Mouse (Mus musculus) 416B (cell line): ENCODE measurements around the gene Kcnc1.

ENCODE experiments used
- DNase-seq: peaks from one replicate; pipeline ENCODE4 v3.0.0; 2011; ENCODE audit warnings: low read depth

Gene Kcnc1

DNA sequence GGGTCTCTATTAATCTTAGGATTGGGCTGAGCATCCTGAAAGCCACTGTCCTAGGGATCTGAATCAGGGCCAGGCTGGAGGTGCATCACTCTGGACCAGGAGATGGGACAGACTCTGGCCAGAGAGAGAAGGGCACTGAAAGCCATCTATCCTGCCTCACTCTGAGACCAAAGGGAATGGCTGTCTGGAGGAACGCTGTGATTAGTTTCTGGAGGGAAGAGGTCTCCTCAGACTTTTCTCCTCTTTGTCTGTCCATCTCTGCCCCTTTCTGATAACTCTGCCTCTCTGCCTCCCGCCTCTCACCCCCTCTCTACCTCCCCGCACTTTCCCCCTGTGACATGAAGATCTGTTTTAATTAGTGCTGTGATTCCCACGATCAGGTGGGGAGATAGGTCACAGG is 1.4 kb upstream of the Kcnc1 start:
- no peak for DNase-seq

DNA sequence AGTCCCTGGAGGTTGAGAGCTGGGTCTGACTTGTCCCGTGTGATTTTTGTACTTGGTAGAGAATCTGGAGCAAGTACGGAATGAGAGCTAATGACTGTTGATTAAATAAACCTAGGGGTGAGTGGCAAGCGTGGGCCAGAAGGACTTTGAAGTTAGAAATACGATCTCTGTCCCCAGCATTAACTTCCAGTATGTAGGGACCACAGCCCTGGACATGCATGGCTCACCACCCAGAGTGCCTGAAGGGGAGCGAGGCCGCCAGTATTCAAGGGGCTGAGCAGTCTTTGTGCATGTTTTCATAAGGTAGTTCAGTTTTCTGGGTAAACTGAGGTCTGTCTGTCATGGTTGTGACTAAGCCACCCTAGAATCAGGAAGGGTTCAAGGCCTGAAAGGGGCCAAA is 726 bp upstream of the Kcnc1 start:
- no peak for DNase-seq

GRCm38 (mm10) chr7:46396928-46397731 is 833 bp downstream of the Kcnc1 start:
- DNase-seq, result no peak

DNA sequence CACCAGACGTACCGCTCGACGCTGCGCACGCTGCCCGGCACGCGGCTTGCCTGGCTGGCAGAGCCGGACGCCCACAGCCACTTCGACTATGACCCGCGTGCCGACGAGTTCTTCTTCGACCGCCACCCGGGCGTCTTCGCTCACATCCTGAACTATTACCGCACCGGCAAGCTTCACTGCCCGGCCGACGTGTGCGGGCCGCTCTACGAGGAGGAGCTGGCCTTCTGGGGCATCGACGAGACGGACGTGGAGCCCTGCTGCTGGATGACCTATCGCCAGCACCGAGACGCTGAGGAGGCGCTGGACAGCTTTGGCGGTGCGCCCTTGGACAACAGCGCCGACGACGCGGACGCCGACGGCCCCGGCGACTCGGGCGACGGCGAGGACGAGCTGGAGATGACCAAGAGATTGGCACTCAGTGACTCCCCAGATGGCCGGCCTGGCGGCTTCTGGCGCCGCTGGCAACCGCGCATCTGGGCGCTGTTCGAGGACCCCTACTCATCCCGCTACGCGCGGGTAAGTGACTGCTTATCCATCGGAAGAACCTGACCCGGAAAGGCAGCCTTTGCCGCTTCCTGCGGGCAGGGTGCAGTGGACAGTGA is 1.5 kb downstream of the Kcnc1 start:
- DNase-seq, result no peak

DNA sequence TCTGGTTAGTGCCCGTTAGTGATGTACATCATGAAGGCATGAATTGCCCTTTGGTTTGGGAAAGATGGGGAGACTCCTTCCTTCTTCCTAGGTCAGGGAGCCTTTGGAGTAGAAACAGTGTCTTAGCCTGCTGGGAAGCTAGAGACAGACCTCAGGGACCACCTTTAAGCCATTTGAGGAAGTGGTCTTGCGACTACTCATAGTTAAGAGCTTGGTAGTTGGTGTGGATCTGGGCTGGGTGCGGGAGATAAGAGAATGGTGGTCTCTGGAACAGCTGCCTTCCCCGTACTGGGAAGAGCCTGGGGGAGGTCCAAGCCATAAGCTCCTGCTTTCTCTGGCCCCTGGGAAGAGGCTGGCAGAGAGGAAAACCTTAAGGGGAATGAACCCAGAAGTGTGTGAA is 2.3 kb downstream of the Kcnc1 start:
- DNase-seq, result peak; percentile 26

- DNase-seq, result no peak
Observed at GRCm38 (mm10) chr7:46399676-46400075, 3.4 kb downstream of the Kcnc1 start.

DNA sequence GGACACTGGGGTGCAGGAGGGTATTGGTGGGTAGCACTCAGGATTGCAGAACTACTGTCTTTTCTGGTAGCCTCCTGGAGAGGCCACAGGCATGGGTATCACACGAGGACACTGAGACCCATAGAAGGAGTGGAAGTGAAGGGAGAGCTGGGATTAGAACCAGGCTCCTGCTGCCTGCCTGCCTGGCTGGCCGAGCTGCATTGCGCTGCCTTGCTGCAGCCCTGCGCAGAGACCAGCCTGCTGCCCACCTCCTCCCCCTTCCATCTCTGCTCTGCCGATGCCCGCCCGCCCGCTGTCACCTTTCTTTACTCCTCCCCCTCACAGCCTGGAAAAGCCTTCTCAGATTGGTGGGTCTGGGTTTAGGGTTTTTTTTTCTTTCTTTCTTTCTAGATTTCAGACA is 4.0 kb downstream of the Kcnc1 start:
- no peak for DNase-seq

DNA sequence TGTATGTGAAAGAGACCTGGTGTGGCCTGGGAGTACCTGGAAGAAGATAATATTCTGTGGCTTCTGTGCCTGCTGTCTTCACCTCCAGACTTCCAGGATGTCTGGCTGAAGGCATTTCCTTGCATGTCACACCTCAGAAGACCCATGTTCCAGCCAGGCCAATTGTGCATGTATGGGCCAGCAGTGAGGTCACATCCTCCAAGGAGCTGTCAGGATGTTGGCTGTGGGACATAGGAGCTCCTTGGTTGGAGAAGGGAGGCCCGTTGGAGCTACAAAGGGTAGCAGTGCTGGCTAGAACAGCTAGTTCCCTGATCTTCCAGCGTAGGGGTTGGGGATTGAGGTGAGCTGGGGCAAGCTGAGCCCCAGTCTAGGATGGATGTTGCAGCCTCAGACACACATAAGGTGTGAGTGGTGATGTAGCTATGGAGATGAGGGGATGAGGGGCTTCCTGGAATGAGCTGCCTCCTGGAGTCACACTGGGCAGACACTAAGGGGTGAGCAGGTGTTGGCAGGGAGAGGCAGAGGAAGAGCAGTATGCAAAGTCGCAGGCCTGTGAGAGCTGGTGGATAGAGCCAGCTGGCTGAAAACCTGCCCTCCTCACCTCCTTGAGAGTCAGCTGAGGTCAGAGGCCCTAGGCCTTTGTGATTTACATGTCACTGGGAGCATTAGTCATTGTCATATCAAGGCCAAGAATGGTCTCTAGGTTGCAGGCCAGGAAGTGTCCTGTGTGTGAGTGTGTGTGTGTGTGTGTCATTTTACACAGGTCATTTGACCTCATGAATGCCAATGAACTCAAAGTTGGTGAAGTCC is 5.3 kb downstream of the Kcnc1 start:
- peak; percentile 58 for DNase-seq

- DNase-seq, result no peak
Observed at GRCm38 (mm10) chr7:46403616-46404485, 7.6 kb downstream of the Kcnc1 start.

GRCm38 (mm10) chr7:46404756-46405155 is 8.5 kb downstream of the Kcnc1 start:
- no peak for DNase-seq

DNA sequence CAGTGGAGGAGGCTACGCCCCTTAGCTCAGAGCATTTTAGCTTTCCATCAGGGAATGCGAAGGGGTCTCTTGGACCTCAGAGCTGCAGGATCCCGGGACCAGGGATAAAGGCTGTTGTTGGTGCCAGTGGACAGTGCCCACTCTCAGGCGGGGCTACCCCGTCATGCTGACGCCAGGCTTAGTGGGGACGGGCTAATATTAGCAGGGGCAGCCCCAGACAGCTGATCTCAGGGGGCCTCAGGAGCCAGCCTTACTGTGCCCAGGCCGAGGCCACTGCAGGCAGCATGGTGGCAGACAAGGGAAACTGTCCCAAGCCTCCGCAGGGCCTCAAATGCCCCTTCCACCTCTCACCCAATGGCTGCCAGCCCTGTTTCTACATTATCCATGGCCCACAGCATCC is 12.3 kb downstream of the Kcnc1 start:
- DNase-seq, result no peak

DNA sequence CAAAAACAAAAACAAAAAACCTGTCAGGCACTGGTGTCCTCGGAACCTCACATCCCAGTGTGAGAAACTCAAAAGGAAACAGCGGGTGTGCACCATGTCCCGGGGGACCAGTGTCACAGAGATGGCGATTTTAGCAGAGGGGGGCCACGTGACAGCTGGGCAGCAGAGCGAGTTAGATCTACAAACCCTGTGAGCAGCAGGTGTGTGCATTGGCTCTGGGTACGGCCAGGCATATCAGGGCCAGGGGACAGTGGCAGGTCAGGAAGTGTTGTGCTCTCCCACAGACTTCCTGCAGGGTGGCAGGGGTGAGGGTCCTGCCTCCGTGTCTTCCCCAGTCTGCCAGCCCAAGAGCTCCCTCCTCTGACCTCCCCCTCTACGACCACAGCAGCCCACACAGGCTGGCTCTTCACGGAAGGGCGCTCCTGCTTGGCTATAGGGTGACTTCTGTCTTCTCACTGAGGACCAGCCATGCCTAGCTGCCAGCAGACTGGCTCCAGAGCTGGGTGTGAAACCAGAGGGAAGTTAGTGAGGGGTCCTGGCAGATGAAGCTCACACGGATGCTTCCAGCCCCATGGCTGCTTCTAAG is 13.0 kb downstream of the Kcnc1 start:
- DNase-seq, result no peak

- no peak for DNase-seq
Observed at GRCm38 (mm10) chr7:46410727-46411126, 14.4 kb downstream of the Kcnc1 start.

- no peak for DNase-seq
Observed at GRCm38 (mm10) chr7:46412823-46413222, 16.5 kb downstream of the Kcnc1 start.

DNA sequence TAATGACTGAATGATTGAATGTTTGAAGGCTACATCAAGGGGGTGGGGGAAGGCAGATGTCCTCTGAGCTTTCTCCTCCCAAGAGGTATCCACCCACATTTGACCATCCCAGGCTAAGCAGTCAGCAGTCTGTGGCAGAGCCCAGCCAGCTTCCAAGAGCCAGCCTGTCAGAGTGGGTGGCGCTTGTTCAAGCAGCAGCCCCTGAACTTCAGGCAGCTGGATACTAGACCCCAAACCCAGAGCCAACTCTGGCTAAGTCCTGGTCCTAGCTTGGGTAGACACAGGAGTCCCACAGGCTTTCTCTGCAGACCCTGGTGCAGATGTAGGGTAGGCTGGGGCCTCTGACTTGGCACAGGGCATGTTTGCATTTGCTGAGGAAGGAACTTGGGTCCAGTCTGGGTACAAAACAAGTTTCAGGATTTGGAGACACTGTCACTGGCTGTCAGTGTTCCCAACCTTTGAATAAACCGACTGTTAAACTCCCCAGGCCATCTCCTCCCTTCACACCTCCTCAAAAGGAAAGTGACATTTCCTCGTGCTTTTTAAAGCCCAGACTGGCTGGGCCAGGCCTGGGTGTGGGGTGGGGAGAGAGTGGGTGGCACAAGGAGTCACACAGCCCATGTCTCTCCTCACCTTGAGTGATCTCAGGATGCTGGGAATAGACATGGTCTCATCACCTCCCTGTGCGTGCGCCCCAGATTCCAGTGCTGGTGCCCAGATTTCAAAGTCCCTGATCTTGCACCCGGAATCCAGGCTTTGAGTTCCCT is 17.8 kb downstream of the Kcnc1 start:
- DNase-seq, result no peak

DNA sequence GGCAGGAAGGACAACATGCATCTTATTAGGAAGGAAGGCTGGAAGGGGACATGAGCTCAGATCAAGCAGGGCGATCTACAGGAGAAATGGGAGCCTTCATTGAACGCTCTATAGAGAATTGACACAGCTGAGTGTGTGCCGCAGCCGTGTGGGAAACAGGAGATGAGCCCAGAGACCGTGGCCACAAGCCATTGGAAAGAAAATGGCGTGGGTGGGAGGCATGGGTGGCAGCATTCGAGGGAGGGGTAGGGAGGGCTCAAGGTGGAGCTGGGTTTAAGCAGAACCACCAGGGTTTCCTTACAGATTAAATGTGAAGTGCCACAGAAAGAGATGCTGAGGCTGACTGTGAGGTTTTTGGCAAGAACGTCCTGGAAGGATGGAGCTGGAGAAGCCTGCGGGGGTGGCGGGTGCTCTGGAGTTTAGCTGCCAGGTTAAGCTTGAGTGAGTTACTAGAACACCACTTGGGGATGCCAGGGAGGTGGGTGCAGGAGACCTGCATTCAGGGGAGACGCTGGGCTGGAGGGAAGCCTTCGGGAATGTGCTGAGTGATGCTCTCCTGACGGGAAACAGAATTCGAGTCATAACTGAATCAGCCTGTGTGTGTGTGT is 19.6 kb downstream of the Kcnc1 start:
- no peak for DNase-seq

GRCm38 (mm10) chr7:46417467-46417866 is 21.2 kb downstream of the Kcnc1 start:
- DNase-seq, result no peak

- no peak for DNase-seq
Observed at GRCm38 (mm10) chr7:46418102-46418622, 21.9 kb downstream of the Kcnc1 start.

GRCm38 (mm10) chr7:46421535-46421934 is 25.2 kb downstream of the Kcnc1 start:
- no peak for DNase-seq
